Mouse (Mus musculus): ENCODE data around the gene Atn1. TPM values are rescaled to one million over a fixed set of nuclear protein-coding genes. Genes with fewer than 3 reads are reported as not detected.
A peak's percentile ranks its signal among the peaks of the same experiment; 100 is the strongest.

Atn1 gene
- polyA plus RNA-seq, 1 experiment from 2014 or later = 9.6 TPM

GRCm38 (mm10) chr6:124712918-124713317 is 43.4 kb downstream of the Atn1 start:
- no peak for TF ChIP-seq CTCF (IDR thresholded peaks at IDR 0.05)
- no peak for TF ChIP-seq EP300 (IDR thresholded peaks at IDR 0.05)
- Histone ChIP-seq H3K9me3 (ENCODE audit: low read length) (no peaks in the 10 kb centered on the region), H3K4me3 (ENCODE audit: low read depth, low read length) (peak overlapping the region; percentile 79), H3K9ac (replicated peaks; ENCODE audit: low read depth) (peak overlapping the region; percentile 84), H3K4me1 (ENCODE audit: insufficient read depth, low read depth, low read length) (peaks cover 12% of the 10 kb centered on the region; the same call in 1 of the 2 replicates), H3K4me2 (replicated peaks; ENCODE audit: low read depth, low read length) (peak overlapping the region; percentile 96), H3K27ac (ENCODE audit: low read length) (peak overlapping the region; percentile 86), H3K27me3 (replicated peaks; ENCODE audit: insufficient read depth, low read length) (no peaks in the 10 kb centered on the region), H3K36me3 (ENCODE audit: insufficient read depth, low read length) (peaks cover 12% of the 10 kb centered on the region; the same call in 1 of the 2 replicates)
- DNase-seq (ENCODE audit: low spot score) = no peak
- ATAC-seq = no peak
- WGBS = 6% methylated on average over 11 of the region's 11 CpGs

GRCm38 (mm10) chr6:124711824-124712782 is 44.2 kb downstream of the Atn1 start, which contains the start of the genes Emg1 and Phb2:
Gene Emg1, minus strand, starts transcription at chr6:124712178.
Gene Phb2, plus strand, starts transcription at chr6:124712336.
- ATAC-seq = peak; percentile 98
- peak; percentile 1; the same call in 1 of the 2 replicates for TF ChIP-seq CTCF (IDR thresholded peaks at IDR 0.05)
- TF ChIP-seq EP300 (IDR thresholded peaks at IDR 0.05) = peak; percentile 58; the same call in 1 of the 2 replicates
- 2% methylated on average over 72 of the region's 76 CpGs for WGBS

GRCm38 (mm10) chr6:124708289-124708889 is 47.9 kb downstream of the Atn1 start:
- TF ChIP-seq EP300 (IDR thresholded peaks at IDR 0.05) (no peak), CTCF (IDR thresholded peaks at IDR 0.05) (no peak)
- Histone ChIP-seq H3K9me3 (ENCODE audit: low read length) (no peaks in the 10 kb centered on the region), H3K4me1 (ENCODE audit: insufficient read depth, low read depth, low read length) (peaks cover 11% of the 10 kb centered on the region; the same call in 1 of the 2 replicates), H3K36me3 (ENCODE audit: insufficient read depth, low read length) (peaks cover 16% of the 10 kb centered on the region), H3K4me3 (ENCODE audit: low read depth, low read length) (no peak overlapping the region), H3K4me2 (replicated peaks; ENCODE audit: low read depth, low read length) (no peak overlapping the region), H3K27me3 (replicated peaks; ENCODE audit: insufficient read depth, low read length) (no peaks in the 10 kb centered on the region), H3K9ac (replicated peaks; ENCODE audit: low read depth) (no peak overlapping the region), H3K27ac (ENCODE audit: low read length) (no peak overlapping the region)
- WGBS = 77% methylated on average over 10 of the region's 10 CpGs
- DNase-seq (ENCODE audit: low spot score) = no peak
- no peak for ATAC-seq

More at GRCm38 (mm10) chr6:124711824-124712782, 44.2 kb downstream of the Atn1 start, which contains the start of the genes Emg1 and Phb2:
- Histone ChIP-seq H3K27me3 (replicated peaks; ENCODE audit: insufficient read depth, low read length) (no peaks in the 10 kb centered on the region), H3K36me3 (ENCODE audit: insufficient read depth, low read length) (peaks cover 12% of the 10 kb centered on the region; the same call in 1 of the 2 replicates), H3K27ac (ENCODE audit: low read length) (peak within 1 kb of the TSS; percentile 86), H3K4me3 (ENCODE audit: low read depth, low read length) (peak within 1 kb of the TSS; percentile 79), H3K9me3 (ENCODE audit: low read length) (no peaks in the 10 kb centered on the region), H3K9ac (replicated peaks; ENCODE audit: low read depth) (peak within 1 kb of the TSS; percentile 84), H3K4me1 (ENCODE audit: insufficient read depth, low read depth, low read length) (peaks cover 12% of the 10 kb centered on the region; the same call in 1 of the 2 replicates), H3K4me2 (replicated peaks; ENCODE audit: low read depth, low read length) (peak within 1 kb of the TSS; percentile 96)
- DNase-seq (ENCODE audit: low spot score) = peak; percentile 99

- H3K9ac ChIP-seq (replicated peaks; ENCODE audit: low read depth) = no peak overlapping the region
- H3K4me2 ChIP-seq (replicated peaks; ENCODE audit: low read depth, low read length) = no peak overlapping the region
- no peak for ATAC-seq
- H3K9me3 ChIP-seq (ENCODE audit: low read length) = no peaks in the 10 kb centered on the region
- no peak overlapping the region for H3K27ac ChIP-seq (ENCODE audit: low read length)
- no peak for DNase-seq (ENCODE audit: low spot score)
- H3K27me3 ChIP-seq (replicated peaks; ENCODE audit: insufficient read depth, low read length) = no peaks in the 10 kb centered on the region
- WGBS = 79% methylated on average over 5 of the region's 5 CpGs
- H3K36me3 ChIP-seq (ENCODE audit: insufficient read depth, low read length) = peaks cover 30% of the 10 kb centered on the region
- H3K4me1 ChIP-seq (ENCODE audit: insufficient read depth, low read depth, low read length) = no peaks in the 10 kb centered on the region
- no peak overlapping the region for H3K4me3 ChIP-seq (ENCODE audit: low read depth, low read length)
- no peak for TF ChIP-seq CTCF (IDR thresholded peaks at IDR 0.05)
- TF ChIP-seq EP300 (IDR thresholded peaks at IDR 0.05) = no peak
These were observed 50.2 kb downstream of the Atn1 start for GRCm38 (mm10) chr6:124706061-124706627.

GRCm38 (mm10) chr6:124704417-124704816 is 51.9 kb downstream of the Atn1 start:
- Histone ChIP-seq H3K27ac (ENCODE audit: low read length) (no peak overlapping the region), H3K36me3 (ENCODE audit: insufficient read depth, low read length) (peaks cover 31% of the 10 kb centered on the region), H3K4me3 (ENCODE audit: low read depth, low read length) (no peak overlapping the region), H3K9ac (replicated peaks; ENCODE audit: low read depth) (no peak overlapping the region), H3K4me2 (replicated peaks; ENCODE audit: low read depth, low read length) (no peak overlapping the region), H3K9me3 (ENCODE audit: low read length) (no peaks in the 10 kb centered on the region), H3K4me1 (ENCODE audit: insufficient read depth, low read depth, low read length) (no peaks in the 10 kb centered on the region), H3K27me3 (replicated peaks; ENCODE audit: insufficient read depth, low read length) (no peaks in the 10 kb centered on the region)
- 95% methylated on average over 2 of the region's 2 CpGs for WGBS
- DNase-seq (ENCODE audit: low spot score) = no peak
- ATAC-seq = no peak
- TF ChIP-seq EP300 (IDR thresholded peaks at IDR 0.05) (no peak), CTCF (IDR thresholded peaks at IDR 0.05) (no peak)

GRCm38 (mm10) chr6:124703789-124704188 is 52.5 kb downstream of the Atn1 start:
- Histone ChIP-seq H3K4me2 (replicated peaks; ENCODE audit: low read depth, low read length) (no peak overlapping the region), H3K27me3 (replicated peaks; ENCODE audit: insufficient read depth, low read length) (no peaks in the 10 kb centered on the region), H3K9me3 (ENCODE audit: low read length) (no peaks in the 10 kb centered on the region), H3K4me3 (ENCODE audit: low read depth, low read length) (no peak overlapping the region), H3K9ac (replicated peaks; ENCODE audit: low read depth) (no peak overlapping the region), H3K4me1 (ENCODE audit: insufficient read depth, low read depth, low read length) (no peaks in the 10 kb centered on the region), H3K27ac (ENCODE audit: low read length) (no peak overlapping the region), H3K36me3 (ENCODE audit: insufficient read depth, low read length) (peaks cover 36% of the 10 kb centered on the region)
- no peak for DNase-seq (ENCODE audit: low spot score)
- TF ChIP-seq CTCF (IDR thresholded peaks at IDR 0.05) (no peak), EP300 (IDR thresholded peaks at IDR 0.05) (no peak)
- 69% methylated on average over 7 of the region's 7 CpGs for WGBS
- no peak for ATAC-seq
